In the genomic region with DNA sequence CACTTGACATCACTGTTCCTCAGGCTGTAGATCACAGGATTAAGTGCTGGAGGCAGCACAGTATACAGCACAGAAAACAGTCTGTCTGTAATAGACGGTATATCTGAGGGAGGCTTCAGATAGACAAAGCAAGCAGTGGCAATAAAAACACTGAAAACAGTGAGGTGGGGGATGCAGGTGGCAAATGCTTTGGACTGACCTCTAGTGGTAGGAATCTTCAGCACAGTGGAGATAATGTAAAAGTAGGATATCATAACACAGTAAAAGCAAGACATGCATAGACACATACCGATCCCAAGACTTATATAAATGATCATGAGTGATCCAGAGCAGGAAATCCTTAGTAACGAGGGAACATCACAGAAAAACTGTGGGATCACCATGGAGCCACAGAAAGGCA, we compare ENCODE assay signal across 30 mouse cellular contexts. TPM values are rescaled to one million over a fixed set of nuclear protein-coding genes. Genes with fewer than 3 reads are reported as not detected.
A peak's percentile ranks its signal among the peaks of the same experiment; 100 is the strongest.
DNase-seq lines count a peak whose midpoint lies in the region; ATAC-seq and TF ChIP-seq lines count a peak whose summit lies in the region.
"Had no signal": no experiment of that assay in that cellular context is flagged by ENCODE, and none has a peak within 500 bp of the region (broad histone marks: within the 10 kb centered on the region; RNA-seq: fewer than 3 reads in every experiment).

No protein-coding gene starts in this region.

- H3K4me3 ChIP-seq in heart, adult 2 months: no peak overlapping the region
- H3K4me3 ChIP-seq in midbrain, postnatal 0 days (ENCODE audit: low read depth, low read length): no peak overlapping the region
- no peak overlapping the region for H3K4me3 ChIP-seq in midbrain, embryonic 11.5 days (ENCODE audit: low read depth, low read length)
- H3K4me3 ChIP-seq: forebrain, embryonic 13.5 days; hindbrain, embryonic 12.5 days; megakaryocyte, embryonic 14.5 days; midbrain, embryonic 15.5 days; stomach, embryonic 15.5 days had no signal

- 50% methylated on average over 3 of the region's 3 CpGs for WGBS in heart, adult 2 months
- 80% methylated on average over 3 of the region's 3 CpGs for WGBS in midbrain, postnatal 0 days
- WGBS in midbrain, embryonic 11.5 days: 77% methylated on average over 3 of the region's 3 CpGs

- H3K9me3 ChIP-seq in midbrain, postnatal 0 days (ENCODE audit: low read length): no peaks in the 10 kb centered on the region
- H3K9me3 ChIP-seq in midbrain, embryonic 11.5 days (ENCODE audit: control insufficient read depth, low read length): no peaks in the 10 kb centered on the region
- H3K9me3 ChIP-seq: forebrain, embryonic 13.5 days; hindbrain, embryonic 12.5 days; megakaryocyte, embryonic 14.5 days; midbrain, embryonic 15.5 days; stomach, embryonic 15.5 days had no signal

- intact Hi-C loops in heart, adult 2 months (cut with DNase I): no loop called here

- H3K4me1 ChIP-seq in heart, adult 2 months (ENCODE audit: control insufficient read depth, insufficient read depth, low read length): no peaks in the 10 kb centered on the region
- no peaks in the 10 kb centered on the region for H3K4me1 ChIP-seq in midbrain, postnatal 0 days (ENCODE audit: insufficient read depth, low read length)
- no peaks in the 10 kb centered on the region for H3K4me1 ChIP-seq in midbrain, embryonic 11.5 days (ENCODE audit: control insufficient read depth, insufficient read depth, low read length)
- H3K4me1 ChIP-seq: forebrain, embryonic 13.5 days; hindbrain, embryonic 12.5 days; megakaryocyte, embryonic 14.5 days; midbrain, embryonic 15.5 days; stomach, embryonic 15.5 days had no signal

- TF ChIP-seq EP300 in heart, adult 2 months (IDR thresholded peaks at IDR 0.05; ENCODE audit: insufficient read depth, low read depth, low read length): no peak

- no peaks in the 10 kb centered on the region for H3K79me2 ChIP-seq in heart, adult 2 months (replicated peaks; ENCODE audit: control insufficient read depth, insufficient read depth, low read length)

- TF ChIP-seq CTCF in heart, adult 2 months (IDR thresholded peaks at IDR 0.05): 0 out of 2 replicates have a peak, but pooled peaks have one; percentile 5
- TF ChIP-seq CTCF in midbrain, postnatal 0 days (IDR thresholded peaks at IDR 0.05): peak; percentile 38
- peak; percentile 6; the same call in 1 of the 2 replicates for TF ChIP-seq CTCF in brain, embryonic 14.5 days (IDR thresholded peaks at IDR 0.05; ENCODE audit: borderline replicate concordance, extremely low read depth, insufficient read depth, insufficient read length)

- DNase-seq in heart, adult 2 months: no peak
- DNase-seq in heart, adult 8-10 months (ENCODE audit: low spot score): no peak
- no peak for DNase-seq in midbrain, postnatal 0 days (ENCODE audit: low spot score)
- no peak for DNase-seq in midbrain, embryonic 11.5 days (ENCODE audit: low spot score, missing footprints)
- no peak for DNase-seq in brain, embryonic 14.5 days (ENCODE audit: low read depth)
- no peak for DNase-seq in c-Kit-positive CD71-positive TER-119-positive erythroid progenitor cells, embryonic 14.5 days (ENCODE audit: low spot score)
- DNase-seq: adrenal gland, adult 2 months; B cell, adult 2 months; cerebellum, adult 9-11 months; heart, postnatal 10 days; kidney, postnatal 14 days; left cerebral cortex, postnatal 4 days; liver; liver, postnatal 0 days; lung, postnatal 14 days; retina, postnatal 1 day; thymus, adult 2 months had no signal

- no peak overlapping the region for H3K27ac ChIP-seq in heart, adult 2 months
- H3K27ac ChIP-seq in midbrain, postnatal 0 days (ENCODE audit: low read depth, low read length): no peak overlapping the region
- no peak overlapping the region for H3K27ac ChIP-seq in midbrain, embryonic 11.5 days (ENCODE audit: low read depth, low read length)
- H3K27ac ChIP-seq: forebrain, embryonic 13.5 days; hindbrain, embryonic 12.5 days; midbrain, embryonic 15.5 days; stomach, embryonic 15.5 days had no signal

- H3K36me3 ChIP-seq in heart, adult 2 months (ENCODE audit: control insufficient read depth, insufficient read depth, low read length): no peaks in the 10 kb centered on the region
- H3K36me3 ChIP-seq in midbrain, postnatal 0 days (ENCODE audit: insufficient read depth, low read length): no peaks in the 10 kb centered on the region
- no peaks in the 10 kb centered on the region for H3K36me3 ChIP-seq in midbrain, embryonic 11.5 days (ENCODE audit: control insufficient read depth, insufficient read depth, low read length)
- H3K36me3 ChIP-seq: hindbrain, embryonic 12.5 days; midbrain, embryonic 15.5 days; stomach, embryonic 15.5 days had no signal

- H3K9ac ChIP-seq in heart, adult 2 months (ENCODE audit: low read depth, low read length): no peak overlapping the region
- H3K9ac ChIP-seq in midbrain, postnatal 0 days (replicated peaks; ENCODE audit: low read length, poor library complexity, severe bottlenecking): no peak overlapping the region
- no peak overlapping the region for H3K9ac ChIP-seq in midbrain, embryonic 11.5 days (ENCODE audit: low read length)
- H3K9ac ChIP-seq: forebrain, embryonic 13.5 days; hindbrain, embryonic 12.5 days; liver, postnatal 0 days; midbrain, embryonic 15.5 days; stomach, embryonic 15.5 days had no signal

- no peak overlapping the region for H3K4me2 ChIP-seq in midbrain, postnatal 0 days (ENCODE audit: low read depth, low read length, poor library complexity, severe bottlenecking)
- no peak overlapping the region for H3K4me2 ChIP-seq in midbrain, embryonic 11.5 days
- H3K4me2 ChIP-seq: forebrain, embryonic 13.5 days; heart, embryonic 11.5 days; hindbrain, embryonic 12.5 days; midbrain, embryonic 15.5 days; stomach, embryonic 15.5 days had no signal

- no peak for ATAC-seq in midbrain, postnatal 0 days (ENCODE audit: low FRiP score)
- no peak for ATAC-seq in midbrain, embryonic 11.5 days (ENCODE audit: low FRiP score)
- no peak for ATAC-seq in CD4-positive, CD25-positive, alpha-beta regulatory T cell, adult 4 months
- ATAC-seq: forebrain, embryonic 13.5 days; intestine, embryonic 16.5 days; liver, postnatal 0 days; midbrain, embryonic 15.5 days had no signal

- TF ChIP-seq POLR2A in heart, adult 2 months (IDR thresholded peaks at IDR 0.05; ENCODE audit: insufficient read depth, low read depth, low read length): no peak
- no peak for TF ChIP-seq POLR2A in brain, embryonic 14.5 days (IDR thresholded peaks at IDR 0.05; ENCODE audit: borderline replicate concordance, extremely low read depth, insufficient read depth, insufficient read length, poor library complexity, severe bottlenecking)

- no peaks in the 10 kb centered on the region for H3K27me3 ChIP-seq in heart, adult 2 months (ENCODE audit: control insufficient read depth, insufficient read depth, low read length)
- H3K27me3 ChIP-seq in midbrain, postnatal 0 days (ENCODE audit: insufficient read depth, low read length): no peaks in the 10 kb centered on the region
- no peaks in the 10 kb centered on the region for H3K27me3 ChIP-seq in midbrain, embryonic 11.5 days (ENCODE audit: control insufficient read depth, insufficient read depth, low read length)
- H3K27me3 ChIP-seq: forebrain, embryonic 13.5 days; hindbrain, embryonic 12.5 days; megakaryocyte, embryonic 14.5 days; midbrain, embryonic 15.5 days; stomach, embryonic 15.5 days had no signal

RNA-seq across cellular contexts. Expression of a gene that starts 0.7 kb away (rescaled TPM):
- total RNA-seq in heart, adult 2 months (2021): not detected
- not detected in 2 replicates for polyA plus RNA-seq in heart, adult 2 months (2012; rRNA removed)
- not detected for total RNA-seq in heart, adult 8-10 months (2022)
- not detected in 2 replicates for total RNA-seq in midbrain, postnatal 0 days (2014; rRNA removed)
- not detected in 2 replicates for polyA plus RNA-seq in midbrain, postnatal 0 days (2015; fragmentation: Nextera tagmentation; extraction: Ambion mirVana)
- polyA plus RNA-seq in midbrain, embryonic 11.5 days (2014; fragmentation: Nextera tagmentation; extraction: Ambion mirVana): not detected in 2 replicates
- not detected in 2 replicates for polyA plus RNA-seq in brain, embryonic 14.5 days (2012; rRNA removed)
- polyA plus RNA-seq in CD4-positive, CD25-positive, alpha-beta regulatory T cell, adult 4 months (2017; shearing (Covaris generic)): not detected
- total RNA-seq: adrenal gland, adult 2 months; gastrocnemius, postnatal 4 days; heart, postnatal 10 days; layer of hippocampus, adult 8-10 months; left cerebral cortex, adult 18-20 months; left cerebral cortex, postnatal 4 days; neutrophil, adult 5-6 weeks had no signal
- polyA plus RNA-seq: adrenal gland, adult 2 months; cortical plate, adult 2 months; forebrain, embryonic 13.5 days; heart, embryonic 11.5 days; hindbrain, embryonic 12.5 days; intestine, embryonic 16.5 days; liver, postnatal 0 days; midbrain, embryonic 15.5 days; stomach, embryonic 15.5 days; thymus, adult 2 months had no signal

RNA-seq across cellular contexts. Expression of a gene that starts 11.8 kb away (rescaled TPM):
- total RNA-seq in heart, adult 2 months (2021): not detected
- polyA plus RNA-seq in heart, adult 2 months (2012; rRNA removed): not detected in 2 replicates
- not detected for total RNA-seq in heart, adult 8-10 months (2022)
- total RNA-seq in midbrain, postnatal 0 days (2014; rRNA removed): not detected in 2 replicates
- polyA plus RNA-seq in midbrain, postnatal 0 days (2015; fragmentation: Nextera tagmentation; extraction: Ambion mirVana): not detected in 2 replicates
- not detected in 2 replicates for polyA plus RNA-seq in midbrain, embryonic 11.5 days (2014; fragmentation: Nextera tagmentation; extraction: Ambion mirVana)
- not detected in 2 replicates for polyA plus RNA-seq in brain, embryonic 14.5 days (2012; rRNA removed)
- not detected for polyA plus RNA-seq in CD4-positive, CD25-positive, alpha-beta regulatory T cell, adult 4 months (2017; shearing (Covaris generic))
- total RNA-seq: adrenal gland, adult 2 months; gastrocnemius, postnatal 4 days; heart, postnatal 10 days; layer of hippocampus, adult 8-10 months; left cerebral cortex, adult 18-20 months; left cerebral cortex, postnatal 4 days; neutrophil, adult 5-6 weeks had no signal
- polyA plus RNA-seq: adrenal gland, adult 2 months; cortical plate, adult 2 months; forebrain, embryonic 13.5 days; heart, embryonic 11.5 days; hindbrain, embryonic 12.5 days; intestine, embryonic 16.5 days; liver, postnatal 0 days; midbrain, embryonic 15.5 days; stomach, embryonic 15.5 days; thymus, adult 2 months had no signal

RNA-seq across cellular contexts. Expression of a gene that starts 17.9 kb away (rescaled TPM):
- not detected for total RNA-seq in heart, adult 2 months (2021)
- polyA plus RNA-seq in heart, adult 2 months (2012; rRNA removed): not detected in 2 replicates
- total RNA-seq in heart, adult 8-10 months (2022): not detected
- total RNA-seq in midbrain, postnatal 0 days (2014; rRNA removed): not detected in 2 replicates
- polyA plus RNA-seq in midbrain, postnatal 0 days (2015; fragmentation: Nextera tagmentation; extraction: Ambion mirVana): not detected in 2 replicates
- not detected in 2 replicates for polyA plus RNA-seq in midbrain, embryonic 11.5 days (2014; fragmentation: Nextera tagmentation; extraction: Ambion mirVana)
- polyA plus RNA-seq in brain, embryonic 14.5 days (2012; rRNA removed): not detected in 2 replicates
- polyA plus RNA-seq in CD4-positive, CD25-positive, alpha-beta regulatory T cell, adult 4 months (2017; shearing (Covaris generic)): not detected
- total RNA-seq: adrenal gland, adult 2 months; gastrocnemius, postnatal 4 days; heart, postnatal 10 days; layer of hippocampus, adult 8-10 months; left cerebral cortex, adult 18-20 months; left cerebral cortex, postnatal 4 days; neutrophil, adult 5-6 weeks had no signal
- polyA plus RNA-seq: adrenal gland, adult 2 months; cortical plate, adult 2 months; forebrain, embryonic 13.5 days; heart, embryonic 11.5 days; hindbrain, embryonic 12.5 days; intestine, embryonic 16.5 days; liver, postnatal 0 days; midbrain, embryonic 15.5 days; stomach, embryonic 15.5 days; thymus, adult 2 months had no signal

RNA-seq across cellular contexts. Expression of a gene that starts 19.0 kb away (rescaled TPM):
- not detected for total RNA-seq in heart, adult 2 months (2021)
- polyA plus RNA-seq in heart, adult 2 months (2012; rRNA removed): not detected in 2 replicates
- not detected for total RNA-seq in heart, adult 8-10 months (2022)
- total RNA-seq in midbrain, postnatal 0 days (2014; rRNA removed): not detected in 2 replicates
- not detected in 2 replicates for polyA plus RNA-seq in midbrain, postnatal 0 days (2015; fragmentation: Nextera tagmentation; extraction: Ambion mirVana)
- polyA plus RNA-seq in midbrain, embryonic 11.5 days (2014; fragmentation: Nextera tagmentation; extraction: Ambion mirVana): not detected in 2 replicates
- polyA plus RNA-seq in brain, embryonic 14.5 days (2012; rRNA removed): not detected in 2 replicates
- not detected for polyA plus RNA-seq in CD4-positive, CD25-positive, alpha-beta regulatory T cell, adult 4 months (2017; shearing (Covaris generic))
- total RNA-seq: adrenal gland, adult 2 months; gastrocnemius, postnatal 4 days; heart, postnatal 10 days; layer of hippocampus, adult 8-10 months; left cerebral cortex, adult 18-20 months; left cerebral cortex, postnatal 4 days; neutrophil, adult 5-6 weeks had no signal
- polyA plus RNA-seq: adrenal gland, adult 2 months; cortical plate, adult 2 months; forebrain, embryonic 13.5 days; heart, embryonic 11.5 days; hindbrain, embryonic 12.5 days; intestine, embryonic 16.5 days; liver, postnatal 0 days; midbrain, embryonic 15.5 days; stomach, embryonic 15.5 days; thymus, adult 2 months had no signal

RNA-seq across cellular contexts. Expression of a gene that starts 48.4 kb away (rescaled TPM):
- not detected for total RNA-seq in heart, adult 2 months (2021)
- not detected in 2 replicates for polyA plus RNA-seq in heart, adult 2 months (2012; rRNA removed)
- not detected for total RNA-seq in heart, adult 8-10 months (2022)
- not detected in 2 replicates for total RNA-seq in midbrain, postnatal 0 days (2014; rRNA removed)
- not detected in 2 replicates for polyA plus RNA-seq in midbrain, postnatal 0 days (2015; fragmentation: Nextera tagmentation; extraction: Ambion mirVana)
- not detected in 2 replicates for polyA plus RNA-seq in midbrain, embryonic 11.5 days (2014; fragmentation: Nextera tagmentation; extraction: Ambion mirVana)
- not detected in 2 replicates for polyA plus RNA-seq in brain, embryonic 14.5 days (2012; rRNA removed)
- under 1 TPM in 1 of 2 experiments, not detected in 1; 0.16 TPM for polyA plus RNA-seq in CD4-positive, CD25-positive, alpha-beta regulatory T cell, adult 4 months (2017; shearing (Covaris generic))
- total RNA-seq: adrenal gland, adult 2 months; gastrocnemius, postnatal 4 days; heart, postnatal 10 days; layer of hippocampus, adult 8-10 months; left cerebral cortex, adult 18-20 months; left cerebral cortex, postnatal 4 days; neutrophil, adult 5-6 weeks had no signal
- polyA plus RNA-seq: adrenal gland, adult 2 months; cortical plate, adult 2 months; forebrain, embryonic 13.5 days; heart, embryonic 11.5 days; hindbrain, embryonic 12.5 days; intestine, embryonic 16.5 days; liver, postnatal 0 days; midbrain, embryonic 15.5 days; stomach, embryonic 15.5 days; thymus, adult 2 months had no signal
